Mouse (Mus musculus) ES-E14 (cell line): ENCODE results near the gene Slc35b2. TPM values are rescaled to one million over a fixed set of nuclear protein-coding genes. Genes with fewer than 3 reads are reported as not detected.
A peak's percentile ranks its signal among the peaks of the same experiment; 100 is the strongest.

Source experiments
- DNase-seq: peaks from one replicate; pipeline ENCODE4 v3.0.0-alpha.2; 2013; ENCODE audit warnings: low read depth, low spot score
- H3K27ac ChIP-seq: 2 replicates; pipeline ENCODE4 v1.5.1; 2012; ENCODE audit warnings: low read depth, mild to moderate bottlenecking, low read length, moderate library complexity, mixed read lengths; ENCODE audit not compliant: poor library complexity, insufficient read depth, severe bottlenecking
- H3K36me3 ChIP-seq: 2 replicates; pipeline ENCODE4 v1.6.1; 2012; ENCODE audit warnings: mild to moderate bottlenecking, low read length, moderate library complexity, mixed read lengths; ENCODE audit not compliant: control insufficient read depth, poor library complexity, insufficient read depth, severe bottlenecking
- H3K4me1 ChIP-seq, 2 experiments: fragments of 150-350 bp in 1 of 2; sonication (generic) in 1 of 2; 2 replicates each; pipeline ENCODE4 v1.6.1; 2012; ENCODE audit warnings: low read length in 2 of 2, mild to moderate bottlenecking in 1 of 2, mixed read lengths in 1 of 2; ENCODE audit not compliant: control insufficient read depth in 2 of 2, insufficient read depth in 2 of 2, poor library complexity in 1 of 2
- H3K4me3 ChIP-seq, 2 experiments: fragments of 150-350 bp in 1 of 2; sonication (generic) in 1 of 2; 2 replicates each; pipeline ENCODE4 v1.5.1; 2012; ENCODE audit warnings: low read length in 2 of 2, low read depth in 1 of 2, mild to moderate bottlenecking in 1 of 2, mixed read lengths in 1 of 2; ENCODE audit not compliant: insufficient read depth in 1 of 2, poor library complexity in 1 of 2, severe bottlenecking in 1 of 2
- H3K9ac ChIP-seq: 2 replicates; pipeline ENCODE4 v1.6.1; 2012; ENCODE audit warnings: low read depth, mild to moderate bottlenecking, low read length, mixed read lengths; ENCODE audit not compliant: poor library complexity, insufficient read depth, severe bottlenecking
- H3K9me3 ChIP-seq: fragments of 150-350 bp; sonication (generic); 2 replicates; pipeline ENCODE4 v1.6.1; 2012; ENCODE audit warnings: low read depth, mild to moderate bottlenecking, low read length; ENCODE audit not compliant: control insufficient read depth, insufficient read depth
- CHD2 ChIP-seq: IDR thresholded peaks from 2 replicates; pipeline ENCODE4 v1.6.1; 2014; ENCODE audit warnings: mild to moderate bottlenecking, low read depth, low read length, inconsistent platforms
- HCFC1 ChIP-seq: IDR thresholded peaks from 2 replicates; pipeline ENCODE4 v1.6.1; 2012; ENCODE audit warnings: low read length, inconsistent platforms, borderline replicate concordance; ENCODE audit not compliant: insufficient read depth
- MAFK ChIP-seq: IDR thresholded peaks from 2 replicates; pipeline ENCODE4 v1.6.1; 2014; ENCODE audit warnings: mild to moderate bottlenecking, low read depth, low read length, inconsistent platforms; ENCODE audit not compliant: insufficient read depth
- ZC3H11A ChIP-seq: IDR thresholded peaks from 2 replicates; pipeline ENCODE4 v1.6.1; 2012; ENCODE audit warnings: low read depth, mild to moderate bottlenecking, inconsistent platforms, low read length, borderline replicate concordance
- ZNF384 ChIP-seq: IDR thresholded peaks from 2 replicates; pipeline ENCODE4 v1.6.1; 2012; ENCODE audit warnings: low read depth, low read length, inconsistent platforms
- in situ Hi-C, 2 experiments: fragments of 600-800 bp; cut with MboI; formaldehyde crosslinking; loops; one replicate each; pipeline ENCODE4 v1.15.1; 2025; ENCODE audit warnings: low sequenced_read_pairs in 2 of 2, inconsistent platforms in 1 of 2; ENCODE audit not compliant: unreplicated experiment in 2 of 2
- total RNA-seq: library from RNA; depleted of rRNA; stranded (reverse); fragments of 300-350 nt; gene quantifications from 2 replicates; pipeline ENCODE4 v1.2.3, GENCODE M21; 2012

The Slc35b2 gene
- total RNA-seq, 1 experiment = 96.7 TPM

GRCm38 (mm10) chr17:45573087-45573779, 9.6 kb downstream of the Slc35b2 start, which contains the start of gene Hsp90ab1:
Gene Hsp90ab1, minus strand, starts transcription at chr17:45573271.
- DNase-seq = peak; percentile 97
- TF ChIP-seq HCFC1 (peak; percentile 65; the same call in 1 of the 2 replicates), ZC3H11A (no peak), MAFK (no peak), ZNF384 (peak; percentile 48; the same call in 1 of the 2 replicates), CHD2 (peak; percentile 56; the same call in 1 of the 2 replicates)
- in situ Hi-C loops = no loop called here
- Histone ChIP-seq H3K36me3 (peaks cover 43% of the 10 kb centered on the region), H3K4me3 (peak within 1 kb of the TSS; percentile 90 to 95), H3K27ac (peak within 1 kb of the TSS; percentile 99), H3K4me1 (peaks cover 0 to 5% of the 10 kb centered on the region in 2 experiments; a peak in 2 of 4 replicates), H3K9ac (peak within 1 kb of the TSS; percentile 99), H3K9me3 (no peaks in the 10 kb centered on the region)

DNA sequence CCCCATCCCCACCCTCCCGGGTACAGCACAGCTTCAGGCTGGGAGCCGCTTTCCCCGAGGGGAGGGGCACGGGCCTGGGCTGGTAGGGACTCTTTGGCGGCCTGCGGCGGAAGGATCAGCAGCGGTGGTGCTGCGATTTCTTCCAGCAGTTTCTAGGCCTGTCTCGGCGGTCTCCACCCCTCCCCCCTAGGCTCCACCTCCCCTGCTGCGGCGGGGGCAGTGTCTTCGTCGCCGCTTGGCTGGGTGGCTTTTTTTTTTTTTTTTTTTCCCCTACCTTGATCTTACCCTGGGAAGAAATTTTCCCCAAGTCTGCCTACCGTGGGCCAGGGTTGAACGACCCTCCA, 10.1 kb downstream of the Slc35b2 start:
- no peak for TF ChIP-seq ZC3H11A
- TF ChIP-seq HCFC1 = 0 out of 2 replicates have a peak, but pooled peaks have one; percentile 32
- no peak for TF ChIP-seq MAFK
- TF ChIP-seq ZNF384 = peak; percentile 97
- TF ChIP-seq CHD2 = no peak
- Histone ChIP-seq H3K4me3 (peak overlapping the region; percentile 77 to 95), H3K9me3 (no peaks in the 10 kb centered on the region), H3K27ac (peak overlapping the region; percentile 90), H3K36me3 (peaks cover 38% of the 10 kb centered on the region), H3K9ac (peak overlapping the region; percentile 89), H3K4me1 (peaks cover 0 to 5% of the 10 kb centered on the region in 2 experiments; a peak in 2 of 4 replicates)
- in situ Hi-C loops = no loop called here
- peak; percentile 91 for DNase-seq

GRCm38 (mm10) chr17:45574129-45574761, 10.6 kb downstream of the Slc35b2 start:
- H3K27ac ChIP-seq = peak overlapping the region; percentile 90
- no peak for DNase-seq
- in situ Hi-C loops = no loop called here

GRCm38 (mm10) chr17:45575123-45575897, 11.6 kb downstream of the Slc35b2 start:
- H3K9me3 ChIP-seq = no peaks in the 10 kb centered on the region
- H3K36me3 ChIP-seq = peaks cover 23% of the 10 kb centered on the region
- TF ChIP-seq CHD2 (no peak), ZNF384 (no peak), ZC3H11A (no peak), MAFK (no peak), HCFC1 (no peak)
- H3K9ac ChIP-seq = peak overlapping the region; percentile 8; the same call in 1 of the 2 replicates
- DNase-seq = no peak
- no peak overlapping the region for H3K4me3 ChIP-seq
- H3K4me1 ChIP-seq = peaks cover 0 to 15% of the 10 kb centered on the region in 2 experiments; a peak in 2 of 4 replicates
- in situ Hi-C loops = no loop called here
- no peak overlapping the region for H3K27ac ChIP-seq

More at GRCm38 (mm10) chr17:45574129-45574761, 10.6 kb downstream of the Slc35b2 start:
- Histone ChIP-seq H3K36me3 (peaks cover 33% of the 10 kb centered on the region), H3K4me1 (peaks cover 0 to 5% of the 10 kb centered on the region in 2 experiments; a peak in 2 of 4 replicates), H3K9ac (peak overlapping the region; percentile 89), H3K9me3 (no peaks in the 10 kb centered on the region), H3K4me3 (peak overlapping the region; percentile 77 to 95)
- TF ChIP-seq ZNF384 = peak; percentile 5; the same call in 1 of the 2 replicates
- no peak for TF ChIP-seq MAFK
